Mouse (Mus musculus): ENCODE results near the gene Armc5.
A peak's percentile ranks its signal among the peaks of the same experiment; 100 is the strongest.

Armc5 gene

GRCm38 (mm10) chr7:128236856-128237592, at the start of gene Armc5:
TSS of gene Armc5 (plus strand) at chr7:128237342.
- peak; percentile 77 for DNase-seq (ENCODE audit: low read depth, low spot score)

- no peak for DNase-seq (ENCODE audit: low read depth, low spot score)
These were observed 35.5 kb upstream of the Armc5 start for GRCm38 (mm10) chr7:128201607-128202006.

- DNase-seq (ENCODE audit: low read depth, low spot score): no peak
These were observed 34.1 kb upstream of the Armc5 start for GRCm38 (mm10) chr7:128203071-128203470.

GRCm38 (mm10) chr7:128204179-128204578, 33.0 kb upstream of the Armc5 start:
- no peak for DNase-seq (ENCODE audit: low read depth, low spot score)

DNA sequence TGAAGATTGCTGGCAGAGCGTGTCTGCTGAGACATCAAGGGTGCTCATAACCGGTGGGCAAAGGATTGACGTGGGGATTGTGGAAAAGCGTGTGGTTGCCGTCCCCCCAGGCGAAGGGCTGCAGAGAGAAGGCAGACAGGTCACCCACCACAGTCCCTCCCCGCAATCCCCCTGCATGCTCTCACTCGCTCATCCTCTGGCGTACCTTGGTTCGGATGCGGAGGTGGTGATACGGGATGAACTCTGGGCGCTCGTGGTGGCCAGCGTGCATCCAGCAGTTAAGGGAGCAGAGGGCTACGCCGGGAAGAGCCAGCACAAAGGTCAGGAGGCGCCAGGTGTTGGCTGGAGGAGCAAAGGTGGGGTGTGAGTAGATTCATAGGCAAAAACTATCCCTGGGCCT, 31.4 kb upstream of the Armc5 start:
- DNase-seq (ENCODE audit: low read depth, low spot score): no peak

DNA sequence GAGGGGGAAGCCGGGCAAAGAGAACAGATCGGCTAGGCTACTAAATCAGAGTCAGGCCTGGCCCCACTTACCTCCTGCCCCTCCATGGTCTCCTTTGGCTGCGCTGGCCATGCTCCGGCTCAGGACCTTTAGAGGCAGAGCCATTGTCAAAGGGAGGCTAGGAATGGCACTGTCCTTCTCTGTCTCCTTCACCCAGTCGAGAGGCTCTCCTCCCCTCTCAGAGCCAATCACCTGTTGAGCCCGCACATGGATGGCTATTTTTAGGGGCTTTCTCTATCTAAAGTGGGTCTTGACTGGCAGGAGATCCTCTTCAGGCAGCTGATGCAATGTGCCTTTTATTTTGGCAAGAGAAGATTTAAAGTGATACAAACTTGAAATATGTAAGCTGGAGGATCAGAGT, 31.0 kb upstream of the Armc5 start, which contains the start of gene Cox6a2:
Gene Cox6a2 (minus strand): TSS at position 236 of the 400 bp plus-strand sequence.
- DNase-seq (ENCODE audit: low read depth, low spot score): no peak

DNA sequence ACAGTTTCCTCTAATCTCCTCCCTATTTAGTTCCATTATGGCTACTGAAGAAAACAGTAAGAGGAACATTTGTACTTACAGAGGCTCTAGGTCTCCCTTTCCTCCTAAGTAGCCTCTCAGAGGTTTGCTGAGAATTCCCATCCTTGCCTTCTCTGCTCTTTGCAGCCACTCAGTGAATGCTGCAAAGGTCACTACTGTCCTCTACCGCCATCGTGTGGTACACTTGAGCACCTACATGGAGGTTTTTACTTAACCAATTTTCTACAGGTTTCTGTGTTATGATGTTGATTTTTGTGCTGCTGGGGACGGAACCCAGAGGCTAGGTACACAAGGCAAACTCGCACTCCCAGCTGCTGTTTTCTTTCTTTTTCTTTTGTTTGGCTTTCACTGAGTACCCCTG, 29.0 kb upstream of the Armc5 start:
- peak; percentile 82 for DNase-seq (ENCODE audit: low read depth, low spot score)

DNA sequence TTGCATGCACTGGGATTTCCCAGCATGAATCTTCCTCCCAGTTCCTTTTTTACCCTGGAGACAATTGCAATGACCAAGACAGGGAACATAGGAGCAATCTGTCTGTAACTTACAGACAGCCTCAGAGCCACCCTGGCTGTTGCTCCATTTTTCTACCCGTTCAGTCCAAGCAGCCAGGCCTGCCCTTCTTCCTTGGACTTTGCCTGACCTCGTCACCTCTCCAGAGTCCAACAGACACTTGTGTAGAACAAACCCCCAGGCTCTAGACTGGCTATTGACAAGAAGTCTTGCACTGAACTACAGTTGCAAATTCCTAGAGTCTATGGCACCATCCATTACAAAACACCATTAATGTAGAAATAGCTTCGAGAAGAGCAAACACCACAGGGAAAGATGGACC, 27.3 kb upstream of the Armc5 start:
- no peak for DNase-seq (ENCODE audit: low read depth, low spot score)

DNA sequence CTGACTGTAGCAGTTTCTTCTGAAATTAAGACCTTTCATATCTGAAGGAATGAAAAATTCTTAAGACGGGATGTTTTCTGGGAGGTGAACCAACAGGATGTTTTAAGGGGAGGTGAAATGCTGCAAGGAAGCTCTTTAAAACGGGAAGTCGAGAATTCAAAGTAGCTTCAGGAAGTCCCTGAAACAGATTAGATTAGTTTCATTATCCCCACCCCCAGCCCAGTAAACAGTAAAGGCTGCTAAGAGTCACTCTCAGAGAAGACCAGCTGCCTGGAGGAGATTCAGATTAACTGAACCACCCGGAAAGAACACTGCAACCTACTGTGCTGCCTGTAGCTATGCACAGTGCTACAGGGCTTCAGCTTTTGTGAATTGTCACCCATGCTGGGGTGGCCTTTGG, 17.2 kb upstream of the Armc5 start:
- no peak for DNase-seq (ENCODE audit: low read depth, low spot score)

DNA sequence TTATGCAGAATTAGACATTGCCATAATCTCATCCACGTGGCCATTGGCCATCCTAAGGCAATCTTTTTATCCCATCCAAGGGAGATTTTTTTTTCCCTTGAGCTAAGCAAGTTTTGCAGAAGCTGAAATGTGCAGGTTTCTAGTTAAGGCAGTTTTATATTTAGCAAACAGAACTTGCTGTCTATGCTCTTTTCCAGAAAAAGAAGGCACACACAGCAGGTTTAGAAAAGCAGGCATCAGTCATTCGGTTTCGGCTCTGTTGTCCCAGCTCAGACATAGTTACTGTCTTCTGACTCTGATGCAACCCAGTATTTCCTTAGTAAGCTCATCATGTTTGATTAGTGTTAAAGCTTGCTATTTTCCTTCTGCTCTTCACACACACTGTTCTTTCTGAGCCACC, 16.2 kb upstream of the Armc5 start:
- DNase-seq (ENCODE audit: low read depth, low spot score): no peak

DNA sequence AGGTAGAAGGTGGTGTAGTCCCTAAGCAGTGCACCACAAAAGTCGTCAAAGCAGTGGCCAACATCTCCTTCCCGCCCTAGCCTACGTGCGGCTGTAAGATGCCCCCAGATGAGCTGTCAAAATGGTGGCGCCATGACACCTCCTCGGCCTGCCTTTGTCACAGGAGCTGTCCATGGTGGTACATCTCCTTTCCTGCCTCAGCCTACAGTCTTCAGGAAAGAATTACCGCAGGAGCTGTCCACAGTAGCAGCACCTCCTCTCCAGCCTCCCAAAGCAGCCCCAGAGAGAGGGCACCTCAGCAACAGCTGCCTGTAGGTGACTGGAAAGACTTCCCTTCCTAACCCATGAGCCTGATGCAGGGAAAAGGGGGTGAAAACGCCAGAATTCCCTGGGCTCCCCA, 5.4 kb upstream of the Armc5 start:
- DNase-seq (ENCODE audit: low read depth, low spot score): peak; percentile 51

DNA sequence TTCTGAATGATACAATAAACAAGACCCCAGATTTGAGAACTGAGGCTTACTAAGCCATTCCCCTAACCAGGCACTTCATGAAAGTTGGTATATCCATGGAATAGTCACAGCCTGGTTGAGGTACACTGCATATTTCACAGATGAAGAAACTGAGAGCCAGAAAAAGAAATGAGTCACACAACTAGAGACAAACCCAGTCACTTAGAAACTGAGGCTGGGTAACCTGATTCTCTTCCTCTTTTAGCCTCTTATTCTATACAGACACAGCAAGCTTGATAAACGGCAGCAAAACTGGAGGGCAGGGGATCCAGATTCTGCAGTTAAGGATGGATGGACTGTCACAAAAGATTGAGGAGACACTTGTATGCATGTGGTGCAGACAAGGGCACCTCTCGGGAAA, 2.3 kb upstream of the Armc5 start:
- no peak for DNase-seq (ENCODE audit: low read depth, low spot score)

DNA sequence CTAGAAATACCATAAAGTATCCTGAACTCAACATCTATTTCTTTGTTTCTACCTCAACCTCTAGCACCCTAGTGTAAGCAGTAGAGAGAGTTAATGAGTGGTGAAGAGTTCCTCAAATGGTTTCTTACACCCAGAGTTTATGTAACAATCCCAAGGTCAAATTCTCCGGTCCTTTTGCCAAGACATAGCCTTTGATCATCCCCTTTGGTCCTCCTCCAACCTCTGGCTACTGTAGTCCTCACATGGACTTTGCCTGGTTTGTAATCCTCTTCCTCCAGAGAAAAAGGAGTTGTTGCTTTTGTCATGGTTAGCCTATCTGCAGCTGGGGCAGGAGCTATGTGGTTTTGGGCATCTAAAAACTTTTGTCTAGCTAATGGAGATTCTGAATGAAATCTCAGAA, 1.7 kb upstream of the Armc5 start:
- no peak for DNase-seq (ENCODE audit: low read depth, low spot score)

DNA sequence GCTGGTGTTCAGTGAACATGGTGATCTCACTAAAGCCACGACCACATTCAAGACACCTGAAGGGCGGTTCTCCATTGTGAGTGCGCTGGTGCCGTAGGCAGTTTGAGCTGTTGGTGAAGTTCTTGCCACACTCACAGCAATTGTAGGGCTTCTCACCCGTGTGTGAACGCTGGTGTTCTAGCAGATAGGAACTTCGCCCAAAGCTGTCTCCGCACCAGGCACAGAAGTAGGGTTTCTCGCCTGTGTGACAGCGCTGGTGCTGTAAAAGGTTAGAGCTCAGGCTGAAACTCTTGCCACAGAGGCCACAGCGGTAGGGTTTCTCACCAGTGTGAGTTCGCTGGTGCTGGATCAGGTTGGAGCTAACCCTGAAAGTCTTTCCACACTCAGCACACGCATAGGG, 716 bp upstream of the Armc5 start:
- DNase-seq (ENCODE audit: low read depth, low spot score): no peak

DNA sequence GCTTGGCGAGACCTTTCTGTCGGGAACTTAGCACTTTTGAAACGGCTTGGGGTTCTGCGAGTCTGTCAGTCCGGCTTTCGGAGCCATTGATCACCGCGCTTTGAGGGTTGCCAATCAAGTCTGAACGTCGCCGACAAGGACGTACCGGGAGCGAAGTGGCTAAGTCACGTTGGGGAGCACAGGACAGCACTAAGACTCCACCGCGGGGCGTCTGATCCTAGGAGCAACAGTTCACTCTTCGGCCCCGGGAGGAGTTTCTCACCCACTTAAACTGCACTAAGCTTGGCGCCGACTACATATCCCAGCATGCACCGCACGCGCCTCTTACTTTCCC, 418 bp downstream of the Armc5 start:
- DNase-seq (ENCODE audit: low read depth, low spot score): no peak

GRCm38 (mm10) chr7:128237927-128238778, 1.0 kb downstream of the Armc5 start, which contains the start of gene 9130023H24Rik:
TSS of gene 9130023H24Rik (minus strand) at chr7:128238031.
- peak; percentile 99 for DNase-seq (ENCODE audit: low read depth, low spot score)

DNA sequence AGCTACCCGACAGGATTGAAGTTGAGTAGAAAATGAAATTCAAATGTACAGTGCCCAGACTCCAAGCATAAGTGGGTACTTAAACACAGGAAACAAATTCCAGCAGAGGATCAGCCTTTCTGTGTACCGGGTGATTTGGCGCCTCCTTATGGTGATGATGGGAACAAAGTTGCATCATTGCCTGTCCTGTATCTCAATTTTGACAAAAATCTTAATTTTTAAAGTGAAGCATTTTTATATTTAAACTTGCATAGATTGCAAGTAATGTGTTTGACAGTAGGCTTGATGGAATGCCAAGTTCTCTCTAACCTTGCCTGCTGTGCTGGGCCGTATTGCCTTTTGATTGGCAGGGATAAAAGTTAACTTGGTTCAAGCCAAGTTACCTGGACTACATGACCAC, 1.8 kb downstream of the Armc5 start:
- peak; percentile 85 for DNase-seq (ENCODE audit: low read depth, low spot score)

DNA sequence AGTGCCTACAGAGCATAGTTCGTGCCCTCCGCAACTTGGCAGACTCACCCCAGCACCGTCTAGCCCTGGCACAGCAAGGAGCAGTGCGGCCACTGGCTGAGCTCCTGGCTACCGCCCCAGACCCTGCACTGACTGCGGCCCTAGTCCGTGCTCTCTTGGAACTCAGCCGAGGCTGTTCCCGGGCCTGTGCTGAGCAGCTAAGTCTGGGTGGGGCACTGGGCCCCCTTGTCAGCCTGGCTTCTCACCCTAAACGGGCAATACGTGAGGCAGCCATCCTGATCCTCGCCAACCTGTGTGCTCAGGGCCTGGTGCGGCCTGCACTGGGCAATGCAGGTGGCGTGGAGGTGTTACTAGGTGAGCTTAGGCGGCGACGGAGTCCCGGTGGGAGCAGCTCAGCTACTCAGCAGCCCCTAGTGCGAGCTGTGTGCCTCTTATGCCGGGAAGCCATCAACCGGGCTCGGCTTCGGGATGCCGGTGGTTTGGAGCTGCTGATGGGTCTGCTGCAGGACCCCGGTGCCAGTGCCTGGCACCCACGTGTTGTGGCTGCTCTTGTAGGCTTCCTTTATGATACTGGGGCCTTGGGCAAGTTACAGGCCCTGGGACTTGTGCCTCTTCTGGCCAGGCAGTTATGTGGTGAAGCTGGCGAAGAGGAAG, 3.1 kb downstream of the Armc5 start:
- no peak for DNase-seq (ENCODE audit: low read depth, low spot score)

GRCm38 (mm10) chr7:128242331-128242730, 5.2 kb downstream of the Armc5 start:
- no peak for DNase-seq (ENCODE audit: low read depth, low spot score)

DNA sequence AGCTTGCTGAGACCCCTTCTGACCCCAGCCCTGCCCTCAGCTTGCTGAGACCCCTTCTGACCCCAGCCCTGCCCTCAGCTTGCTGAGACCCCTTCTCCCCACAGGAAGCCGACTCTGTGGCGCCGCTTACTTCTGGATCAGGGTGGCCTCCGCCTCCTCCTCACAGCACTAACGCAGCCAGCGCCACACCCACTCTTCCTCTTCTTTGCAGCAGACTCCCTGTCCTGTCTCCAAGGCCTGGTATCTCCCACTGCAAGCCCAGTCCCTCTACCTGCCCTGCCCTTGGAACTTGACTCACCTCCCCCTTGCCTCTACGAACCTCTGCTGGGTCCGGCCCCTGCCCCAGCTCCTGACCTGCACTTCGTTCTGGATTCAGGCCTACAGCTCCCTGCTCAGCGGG, 6.8 kb downstream of the Armc5 start:
- no peak for DNase-seq (ENCODE audit: low read depth, low spot score)

GRCm38 (mm10) chr7:128244410-128245025, 7.4 kb downstream of the Armc5 start:
- DNase-seq (ENCODE audit: low read depth, low spot score): peak; percentile 80

DNA sequence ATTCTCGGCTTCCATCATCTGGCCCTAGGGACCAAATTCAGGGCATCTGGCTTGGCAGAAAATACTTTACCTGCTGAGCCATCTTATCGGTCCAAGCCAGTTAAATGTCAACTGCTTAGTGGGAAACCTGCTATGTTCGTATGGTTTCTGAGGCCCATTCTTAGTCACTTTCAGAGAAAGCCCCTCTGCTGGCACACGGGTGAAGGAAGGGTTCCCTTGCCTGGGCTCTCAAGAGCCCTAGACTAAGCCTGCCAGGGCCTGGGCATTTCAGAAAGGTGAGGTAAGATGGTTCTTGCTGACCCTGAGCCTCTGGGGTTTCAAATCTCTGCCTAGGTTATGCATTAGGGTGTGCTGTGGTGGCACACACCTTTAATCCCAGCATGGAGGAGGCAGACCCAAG, 8.4 kb downstream of the Armc5 start:
- DNase-seq (ENCODE audit: low read depth, low spot score): no peak

All from 3T3-L1 (cell line).